In the genomic region with DNA sequence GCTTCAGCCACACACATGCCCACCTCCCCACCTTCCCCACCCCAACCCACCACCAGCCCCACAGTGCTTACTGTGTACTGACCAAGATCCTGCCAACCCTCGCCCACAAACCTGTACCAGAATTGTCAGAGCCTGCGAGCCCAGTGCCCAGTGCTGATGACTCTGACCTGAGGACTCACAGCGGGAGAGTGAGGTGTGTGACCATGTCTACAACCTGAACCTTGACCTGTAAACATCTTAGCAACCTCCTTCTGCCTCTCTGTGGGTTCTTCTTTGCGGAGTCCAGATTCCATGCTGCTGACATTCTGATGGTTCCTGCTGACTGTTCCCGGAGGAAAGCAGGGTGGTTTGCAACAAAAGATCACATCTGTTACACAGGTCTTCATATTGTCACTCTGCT, we compare ENCODE assay signal across 28 mouse cellular contexts. TPM values are rescaled to one million over a fixed set of nuclear protein-coding genes. Genes with fewer than 3 reads are reported as not detected.
DNase-seq lines count a peak whose midpoint lies in the region; ATAC-seq and TF ChIP-seq lines count a peak whose summit lies in the region.
"Had no signal": no experiment of that assay in that cellular context is flagged by ENCODE, and none has a peak within 500 bp of the region (broad histone marks: within the 10 kb centered on the region; RNA-seq: fewer than 3 reads in every experiment).

No protein-coding gene starts in this region.

- WGBS in heart, embryonic 11.5 days (ENCODE audit: insufficient replicate concordance): 79% methylated on average over 5 of the region's 5 CpGs
- WGBS in kidney, embryonic 16.5 days: 74% methylated on average over 5 of the region's 5 CpGs
- 74% methylated on average over 5 of the region's 5 CpGs for WGBS in liver, embryonic 13.5 days (ENCODE audit: insufficient replicate concordance)
- 78% methylated on average over 5 of the region's 5 CpGs for WGBS in liver, postnatal 0 days (ENCODE audit: insufficient replicate concordance)

- no peak for DNase-seq in heart, adult 18-20 months
- peak; percentile 20 to 30 for DNase-seq in kidney, adult 8-10 months
- no peak for DNase-seq in liver, embryonic 13.5 days
- no peak for DNase-seq in liver, postnatal 0 days
- no peak for DNase-seq in frontal cortex, postnatal 25 days (ENCODE audit: low spot score in 2 of 2)
- DNase-seq: adrenal gland, postnatal 10 days; cerebellum, adult 11 months; cerebellum, adult 8-10 months; cerebellum, postnatal 14 days; embryo, embryonic 11 days; gastrocnemius, postnatal 36 days had no signal

- H3K36me3 ChIP-seq in heart, embryonic 11.5 days (ENCODE audit: control insufficient read depth, insufficient read depth, low read length): no peaks in the 10 kb centered on the region
- no peaks in the 10 kb centered on the region for H3K36me3 ChIP-seq in kidney, embryonic 16.5 days (ENCODE audit: insufficient read depth, low read length)
- H3K36me3 ChIP-seq in liver, embryonic 13.5 days: no peaks in the 10 kb centered on the region
- no peaks in the 10 kb centered on the region for H3K36me3 ChIP-seq in liver, postnatal 0 days (replicated peaks; ENCODE audit: insufficient read depth, low read length)
- H3K36me3 ChIP-seq: embryonic facial prominence, embryonic 15.5 days; forebrain, embryonic 10.5 days; heart, embryonic 12.5 days had no signal

- no peak overlapping the region; the same call in 1 of the 2 replicates for H3K9ac ChIP-seq in heart, embryonic 11.5 days (ENCODE audit: low read depth, low read length)
- no peak overlapping the region for H3K9ac ChIP-seq in kidney, embryonic 16.5 days (replicated peaks; ENCODE audit: low read length)
- H3K9ac ChIP-seq in liver, embryonic 13.5 days: no peak overlapping the region
- no peak overlapping the region for H3K9ac ChIP-seq in liver, postnatal 0 days (replicated peaks)
- H3K9ac ChIP-seq: embryonic facial prominence, embryonic 15.5 days; heart, embryonic 12.5 days had no signal

- no peak for TF ChIP-seq CTCF in liver, postnatal 0 days (IDR thresholded peaks at IDR 0.05; ENCODE audit: low read depth)

- no peak for TF ChIP-seq EP300 in liver, postnatal 0 days (IDR thresholded peaks at IDR 0.05; ENCODE audit: low read depth)

- H3K27ac ChIP-seq in heart, embryonic 11.5 days (ENCODE audit: low read depth, low read length): peak overlapping the region; percentile 22; the same call in 1 of the 2 replicates
- no peak overlapping the region for H3K27ac ChIP-seq in kidney, embryonic 16.5 days (ENCODE audit: low read length)
- peak overlapping the region; percentile 69 for H3K27ac ChIP-seq in liver, embryonic 13.5 days
- no peak overlapping the region for H3K27ac ChIP-seq in liver, postnatal 0 days (ENCODE audit: low read depth)
- H3K27ac ChIP-seq: embryonic facial prominence, embryonic 15.5 days; forebrain, embryonic 10.5 days had no signal

- no peaks in the 10 kb centered on the region for H3K9me3 ChIP-seq in heart, embryonic 11.5 days (replicated peaks; ENCODE audit: control insufficient read depth, low read length)
- H3K9me3 ChIP-seq in kidney, embryonic 16.5 days (ENCODE audit: low read length): no peaks in the 10 kb centered on the region
- no peaks in the 10 kb centered on the region for H3K9me3 ChIP-seq in liver, embryonic 13.5 days (replicated peaks)
- H3K9me3 ChIP-seq in liver, postnatal 0 days (ENCODE audit: low read length): peaks cover 5% of the 10 kb centered on the region; the same call in 1 of the 2 replicates
- H3K9me3 ChIP-seq: embryonic facial prominence, embryonic 15.5 days; forebrain, embryonic 10.5 days; heart, embryonic 12.5 days had no signal

- no peaks in the 10 kb centered on the region for H3K27me3 ChIP-seq in heart, embryonic 11.5 days (ENCODE audit: control insufficient read depth, insufficient read depth, low read length)
- H3K27me3 ChIP-seq in kidney, embryonic 16.5 days (ENCODE audit: insufficient read depth, low read length): no peaks in the 10 kb centered on the region
- peaks cover 16% of the 10 kb centered on the region for H3K27me3 ChIP-seq in liver, embryonic 13.5 days
- H3K27me3 ChIP-seq in liver, postnatal 0 days (ENCODE audit: insufficient read depth, low read length): no peaks in the 10 kb centered on the region
- H3K27me3 ChIP-seq: heart, embryonic 12.5 days had no signal

- peaks cover 67% of the 10 kb centered on the region for H3K4me1 ChIP-seq in heart, embryonic 11.5 days (ENCODE audit: control insufficient read depth, insufficient read depth, low read length)
- H3K4me1 ChIP-seq in kidney, embryonic 16.5 days (ENCODE audit: insufficient read depth, low read length): no peaks in the 10 kb centered on the region
- H3K4me1 ChIP-seq in liver, embryonic 13.5 days (replicated peaks): peaks cover 70% of the 10 kb centered on the region
- peaks cover 18% of the 10 kb centered on the region for H3K4me1 ChIP-seq in liver, postnatal 0 days (ENCODE audit: insufficient read depth)
- H3K4me1 ChIP-seq: embryonic facial prominence, embryonic 15.5 days had no signal

- ATAC-seq in heart, embryonic 11.5 days (replicated peaks; ENCODE audit: insufficient number of reproducible peaks, low FRiP score, low TSS enrichment): no peak
- ATAC-seq in kidney, embryonic 16.5 days (ENCODE audit: low FRiP score, low TSS enrichment): no peak
- ATAC-seq in liver, embryonic 13.5 days (ENCODE audit: low read depth): no peak
- no peak for ATAC-seq in liver, postnatal 0 days
- ATAC-seq: forebrain, embryonic 14.5 days had no signal

- no peak overlapping the region for H3K4me3 ChIP-seq in heart, embryonic 11.5 days (ENCODE audit: low read depth, low read length)
- H3K4me3 ChIP-seq in kidney, embryonic 16.5 days (ENCODE audit: low read length): no peak overlapping the region
- H3K4me3 ChIP-seq in liver, embryonic 13.5 days (replicated peaks): no peak overlapping the region
- H3K4me3 ChIP-seq in liver, postnatal 0 days (ENCODE audit: low read depth, low read length): no peak overlapping the region
- H3K4me3 ChIP-seq: embryonic facial prominence, embryonic 15.5 days; erythroblast, embryonic 14.5 days; forebrain, embryonic 10.5 days; heart, embryonic 12.5 days had no signal

- no peak overlapping the region for H3K4me2 ChIP-seq in heart, embryonic 11.5 days
- H3K4me2 ChIP-seq in kidney, embryonic 16.5 days (replicated peaks; ENCODE audit: low read depth, low read length): no peak overlapping the region
- no peak overlapping the region for H3K4me2 ChIP-seq in liver, embryonic 13.5 days
- H3K4me2 ChIP-seq in liver, postnatal 0 days (ENCODE audit: low read depth, low read length): no peak overlapping the region
- H3K4me2 ChIP-seq: embryonic facial prominence, embryonic 15.5 days; heart, embryonic 12.5 days had no signal

RNA-seq across cellular contexts. Expression of a gene that starts 15.6 kb away (rescaled TPM):
- not detected in 2 replicates for polyA plus RNA-seq in heart, embryonic 11.5 days (2014; fragmentation: Nextera tagmentation; extraction: Ambion mirVana)
- not detected for total RNA-seq in heart, adult 18-20 months (2021)
- polyA plus RNA-seq in kidney, embryonic 16.5 days (2015; fragmentation: Nextera tagmentation; extraction: Ambion mirVana): not detected in 2 replicates
- not detected in 2 replicates for polyA plus RNA-seq in liver, embryonic 13.5 days (2015; fragmentation: Nextera tagmentation; extraction: Ambion mirVana)
- not detected in 2 replicates for polyA plus RNA-seq in liver, postnatal 0 days (2015; fragmentation: Nextera tagmentation; extraction: Ambion mirVana)
- total RNA-seq: adrenal gland, postnatal 10 days; adrenal gland, postnatal 4 days; common myeloid progenitor, adult 5-6 weeks; gastrocnemius, adult 8-10 months; gastrocnemius, postnatal 36 days; heart, postnatal 25 days; MEL had no signal
- polyA plus RNA-seq: brain, embryonic 14.5 days; C2C12; embryonic facial prominence, embryonic 11.5 days; embryonic facial prominence, embryonic 15.5 days; erythroblast, embryonic 14.5 days; forebrain, embryonic 10.5 days; forebrain, embryonic 14.5 days; heart, embryonic 12.5 days; heart, embryonic 16.5 days; hindbrain, embryonic 11.5 days had no signal

RNA-seq across cellular contexts. Expression of a gene that starts 18.6 kb away (rescaled TPM):
- polyA plus RNA-seq in heart, embryonic 11.5 days (2014; fragmentation: Nextera tagmentation; extraction: Ambion mirVana): 4.5 and 6.8 TPM in 2 replicates
- under 1 TPM in 1 of 2 experiments, not detected in 1; 0.22 TPM for total RNA-seq in heart, adult 18-20 months (2021)
- polyA plus RNA-seq in kidney, embryonic 16.5 days (2015; fragmentation: Nextera tagmentation; extraction: Ambion mirVana): 1.1 and 2.5 TPM in 2 replicates
- polyA plus RNA-seq in liver, embryonic 13.5 days (2015; fragmentation: Nextera tagmentation; extraction: Ambion mirVana): 0.15 and 0.20 TPM in 2 replicates
- not detected in 2 replicates for polyA plus RNA-seq in liver, postnatal 0 days (2015; fragmentation: Nextera tagmentation; extraction: Ambion mirVana)
- total RNA-seq: common myeloid progenitor, adult 5-6 weeks; gastrocnemius, adult 8-10 months; gastrocnemius, postnatal 36 days; MEL had no signal
- polyA plus RNA-seq: brain, embryonic 14.5 days; embryonic facial prominence, embryonic 11.5 days; embryonic facial prominence, embryonic 15.5 days; erythroblast, embryonic 14.5 days; forebrain, embryonic 10.5 days; hindbrain, embryonic 11.5 days had no signal

RNA-seq across cellular contexts. Expression of a gene that starts 53.8 kb away (rescaled TPM):
- polyA plus RNA-seq in heart, embryonic 11.5 days (2014; fragmentation: Nextera tagmentation; extraction: Ambion mirVana): not detected in 2 replicates
- total RNA-seq in heart, adult 18-20 months (2021): not detected
- not detected in 2 replicates for polyA plus RNA-seq in kidney, embryonic 16.5 days (2015; fragmentation: Nextera tagmentation; extraction: Ambion mirVana)
- polyA plus RNA-seq in liver, embryonic 13.5 days (2015; fragmentation: Nextera tagmentation; extraction: Ambion mirVana): not detected in 2 replicates
- not detected in 2 replicates for polyA plus RNA-seq in liver, postnatal 0 days (2015; fragmentation: Nextera tagmentation; extraction: Ambion mirVana)
- total RNA-seq: adrenal gland, postnatal 10 days; adrenal gland, postnatal 4 days; common myeloid progenitor, adult 5-6 weeks; gastrocnemius, adult 8-10 months; gastrocnemius, postnatal 36 days; heart, postnatal 25 days; MEL had no signal
- polyA plus RNA-seq: brain, embryonic 14.5 days; C2C12; embryonic facial prominence, embryonic 11.5 days; embryonic facial prominence, embryonic 15.5 days; erythroblast, embryonic 14.5 days; forebrain, embryonic 10.5 days; forebrain, embryonic 14.5 days; heart, embryonic 12.5 days; heart, embryonic 16.5 days; hindbrain, embryonic 11.5 days had no signal

Comparison
In these comparisons a context has a peak if more than half of its experiments do, and no peak if none do; other contexts are left out.
1. H3K27ac ChIP-seq: peak in heart, embryonic 11.5 days (single experiment) and liver, embryonic 13.5 days (single experiment); none in kidney, embryonic 16.5 days (single experiment) and liver, postnatal 0 days (single experiment).
2. DNase-seq: peak in kidney, adult 8-10 months (2 of 2); none in heart, adult 18-20 months (0 of 2), liver, embryonic 13.5 days (single experiment), liver, postnatal 0 days (single experiment) and frontal cortex, postnatal 25 days (0 of 2).